Mouse (Mus musculus): Measurements from ENCODE around the gene Egfl7. TPM values are rescaled to one million over a fixed set of nuclear protein-coding genes. Genes with fewer than 3 reads are reported as not detected.

The Egfl7 gene
- polyA plus RNA-seq, 1 experiment = 80.4 TPM

GRCm38 (mm10) chr2:26576462-26576861 is 3.4 kb upstream of the Egfl7 start:
- peak overlapping the region; percentile 100 for H3K27ac ChIP-seq (replicated peaks; ENCODE audit: low read depth, low read length)
- peaks cover 47% of the 10 kb centered on the region for H3K4me1 ChIP-seq (ENCODE audit: control insufficient read depth, insufficient read depth, insufficient read length, low read length)
- peak overlapping the region; percentile 10; the same call in 1 of the 2 replicates for H3K4me3 ChIP-seq (ENCODE audit: insufficient read depth, low read depth, low read length)

GRCm38 (mm10) chr2:26578369-26578768 is 1.4 kb upstream of the Egfl7 start:
- Histone ChIP-seq H3K27ac (replicated peaks; ENCODE audit: low read depth, low read length) (peak overlapping the region; percentile 100), H3K4me1 (ENCODE audit: control insufficient read depth, insufficient read depth, insufficient read length, low read length) (peaks cover 35% of the 10 kb centered on the region)

GRCm38 (mm10) chr2:26580751-26581150 is 937 bp downstream of the Egfl7 start:
- H3K27ac ChIP-seq (replicated peaks; ENCODE audit: low read depth, low read length) = peak overlapping the region; percentile 99
- peak overlapping the region; percentile 45 for H3K4me3 ChIP-seq (ENCODE audit: insufficient read depth, low read depth, low read length)
- H3K4me1 ChIP-seq (ENCODE audit: control insufficient read depth, insufficient read depth, insufficient read length, low read length) = peaks cover 26% of the 10 kb centered on the region

More at GRCm38 (mm10) chr2:26578369-26578768, 1.4 kb upstream of the Egfl7 start:
- H3K4me3 ChIP-seq (ENCODE audit: insufficient read depth, low read depth, low read length) = peak overlapping the region; percentile 50

GRCm38 (mm10) chr2:26582203-26582602 is 2.4 kb downstream of the Egfl7 start:
- H3K4me1 ChIP-seq (ENCODE audit: control insufficient read depth, insufficient read depth, insufficient read length, low read length) = peaks cover 17% of the 10 kb centered on the region
- peak overlapping the region; percentile 56 for H3K4me3 ChIP-seq (ENCODE audit: insufficient read depth, low read depth, low read length)
- peak overlapping the region; percentile 99 for H3K27ac ChIP-seq (replicated peaks; ENCODE audit: low read depth, low read length)

- peaks cover 14% of the 10 kb centered on the region for H3K4me1 ChIP-seq (ENCODE audit: control insufficient read depth, insufficient read depth, insufficient read length, low read length)
- peak overlapping the region; percentile 99 for H3K27ac ChIP-seq (replicated peaks; ENCODE audit: low read depth, low read length)
- H3K4me3 ChIP-seq (ENCODE audit: insufficient read depth, low read depth, low read length) = peak overlapping the region; percentile 56
Observed at GRCm38 (mm10) chr2:26582741-26583140, 2.9 kb downstream of the Egfl7 start.

GRCm38 (mm10) chr2:26583640-26584039 is 3.8 kb downstream of the Egfl7 start:
- Histone ChIP-seq H3K27ac (replicated peaks; ENCODE audit: low read depth, low read length) (peak overlapping the region; percentile 99), H3K4me3 (ENCODE audit: insufficient read depth, low read depth, low read length) (peak overlapping the region; percentile 70), H3K4me1 (ENCODE audit: control insufficient read depth, insufficient read depth, insufficient read length, low read length) (peaks cover 14% of the 10 kb centered on the region)

- peak overlapping the region; percentile 70 for H3K4me3 ChIP-seq (ENCODE audit: insufficient read depth, low read depth, low read length)
- no peaks in the 10 kb centered on the region for H3K4me1 ChIP-seq (ENCODE audit: control insufficient read depth, insufficient read depth, insufficient read length, low read length)
- peak overlapping the region; percentile 92 for H3K27ac ChIP-seq (replicated peaks; ENCODE audit: low read depth, low read length)
Observed at GRCm38 (mm10) chr2:26585713-26586112, 5.9 kb downstream of the Egfl7 start.

- peak within 1 kb of the TSS; percentile 70 for H3K4me3 ChIP-seq (ENCODE audit: insufficient read depth, low read depth, low read length)
- H3K27ac ChIP-seq (replicated peaks; ENCODE audit: low read depth, low read length) = peak within 1 kb of the TSS; percentile 92
- no peaks in the 10 kb centered on the region for H3K4me1 ChIP-seq (ENCODE audit: control insufficient read depth, insufficient read depth, insufficient read length, low read length)
Observed at GRCm38 (mm10) chr2:26586294-26587043, 6.7 kb downstream of the Egfl7 start, which contains the start of gene Gm20532. Gene Gm20532, plus strand, starts transcription at chr2:26586639.

- Histone ChIP-seq H3K4me1 (ENCODE audit: control insufficient read depth, insufficient read depth, insufficient read length, low read length) (no peaks in the 10 kb centered on the region), H3K27ac (replicated peaks; ENCODE audit: low read depth, low read length) (peak overlapping the region; percentile 42)
Observed at GRCm38 (mm10) chr2:26587044-26587405, 7.2 kb downstream of the Egfl7 start.

GRCm38 (mm10) chr2:26588573-26588972 is 8.8 kb downstream of the Egfl7 start:
- Histone ChIP-seq H3K4me3 (ENCODE audit: insufficient read depth, low read depth, low read length) (peak overlapping the region; percentile 70), H3K27ac (replicated peaks; ENCODE audit: low read depth, low read length) (peak overlapping the region; percentile 42), H3K4me1 (ENCODE audit: control insufficient read depth, insufficient read depth, insufficient read length, low read length) (no peaks in the 10 kb centered on the region)

More at GRCm38 (mm10) chr2:26587044-26587405, 7.2 kb downstream of the Egfl7 start:
- peak overlapping the region; percentile 70 for H3K4me3 ChIP-seq (ENCODE audit: insufficient read depth, low read depth, low read length)

GRCm38 (mm10) chr2:26589284-26589683 is 9.5 kb downstream of the Egfl7 start:
- no peaks in the 10 kb centered on the region for H3K4me1 ChIP-seq (ENCODE audit: control insufficient read depth, insufficient read depth, insufficient read length, low read length)
- peak overlapping the region; percentile 42 for H3K27ac ChIP-seq (replicated peaks; ENCODE audit: low read depth, low read length)
- H3K4me3 ChIP-seq (ENCODE audit: insufficient read depth, low read depth, low read length) = peak overlapping the region; percentile 70

- no peaks in the 10 kb centered on the region for H3K4me1 ChIP-seq (ENCODE audit: control insufficient read depth, insufficient read depth, insufficient read length, low read length)
- peak overlapping the region; percentile 70 for H3K4me3 ChIP-seq (ENCODE audit: insufficient read depth, low read depth, low read length)
- H3K27ac ChIP-seq (replicated peaks; ENCODE audit: low read depth, low read length) = peak overlapping the region; percentile 42
Observed at GRCm38 (mm10) chr2:26590282-26590681, 10.5 kb downstream of the Egfl7 start.

GRCm38 (mm10) chr2:26590962-26591361 is 11.1 kb downstream of the Egfl7 start:
- Histone ChIP-seq H3K27ac (replicated peaks; ENCODE audit: low read depth, low read length) (no peak overlapping the region), H3K4me3 (ENCODE audit: insufficient read depth, low read depth, low read length) (peak overlapping the region; percentile 70), H3K4me1 (ENCODE audit: control insufficient read depth, insufficient read depth, insufficient read length, low read length) (no peaks in the 10 kb centered on the region)

GRCm38 (mm10) chr2:26591416-26591815 is 11.6 kb downstream of the Egfl7 start:
- no peaks in the 10 kb centered on the region for H3K4me1 ChIP-seq (ENCODE audit: control insufficient read depth, insufficient read depth, insufficient read length, low read length)
- H3K27ac ChIP-seq (replicated peaks; ENCODE audit: low read depth, low read length) = no peak overlapping the region
- peak overlapping the region; percentile 70 for H3K4me3 ChIP-seq (ENCODE audit: insufficient read depth, low read depth, low read length)

- Histone ChIP-seq H3K4me1 (ENCODE audit: control insufficient read depth, insufficient read depth, insufficient read length, low read length) (no peaks in the 10 kb centered on the region), H3K4me3 (ENCODE audit: insufficient read depth, low read depth, low read length) (0 out of 2 replicates have a peak overlapping the region, but pooled peaks have one; percentile 0), H3K27ac (replicated peaks; ENCODE audit: low read depth, low read length) (no peak overlapping the region; the same call in 1 of the 2 replicates)
Observed at GRCm38 (mm10) chr2:26593211-26594021, 13.6 kb downstream of the Egfl7 start.
